Mouse (Mus musculus): Measurements from ENCODE around the gene Midn. TPM values are rescaled to one million over a fixed set of nuclear protein-coding genes. Genes with fewer than 3 reads are reported as not detected.

Gene Midn
- polyA plus RNA-seq, 1 experiment from 2014 or later = 15.7 TPM

- no peak overlapping the region for H3K9ac ChIP-seq
- H3K9me3 ChIP-seq = no peaks in the 10 kb centered on the region
- ATAC-seq (ENCODE audit: extremely low read depth, insufficient number of reproducible peaks, low FRiP score, low TSS enrichment) = no peak
- H3K4me1 ChIP-seq = peaks cover 9% of the 10 kb centered on the region
- no peak overlapping the region for H3K27ac ChIP-seq (replicated peaks)
- H3K4me3 ChIP-seq = no peak overlapping the region
- H3K27me3 ChIP-seq (replicated peaks) = peaks cover 31% of the 10 kb centered on the region
- H3K4me2 ChIP-seq = no peak overlapping the region
- WGBS = 71% methylated on average over 10 of the region's 10 CpGs
- H3K36me3 ChIP-seq = no peaks in the 10 kb centered on the region
Observed at GRCm38 (mm10) chr10:80207676-80208075, 59.6 kb downstream of the Midn start.

Other genes with a start within 250 kb of the Midn start
- 41.8 and 42.1 TPM in 2 replicates for gene Med16, start 239.3 kb upstream of the Midn start, polyA plus RNA-seq (2015; fragmentation: Nextera tagmentation; extraction: Ambion mirVana)
- gene Gm26602, start 237.4 kb upstream of the Midn start, polyA plus RNA-seq (2015; fragmentation: Nextera tagmentation; extraction: Ambion mirVana) = 1.7 TPM in 1 of 2 replicates, not detected in the other
- 0.60 and 0.67 TPM in 2 replicates for gene Kiss1r, start 231.3 kb upstream of the Midn start, polyA plus RNA-seq (2015; fragmentation: Nextera tagmentation; extraction: Ambion mirVana)
- gene R3hdm4, start 227.1 kb upstream of the Midn start, polyA plus RNA-seq (2015; fragmentation: Nextera tagmentation; extraction: Ambion mirVana) = 95.6 and 100 TPM in 2 replicates
- 3.4 and 4.2 TPM in 2 replicates for gene Arid3a, start 221.2 kb upstream of the Midn start, polyA plus RNA-seq (2015; fragmentation: Nextera tagmentation; extraction: Ambion mirVana)
- gene Wdr18, start 188.1 kb upstream of the Midn start, polyA plus RNA-seq (2015; fragmentation: Nextera tagmentation; extraction: Ambion mirVana) = 72.4 and 80.9 TPM in 2 replicates
- gene Grin3b, start 177.6 kb upstream of the Midn start, polyA plus RNA-seq (2015; fragmentation: Nextera tagmentation; extraction: Ambion mirVana) = 0.09 and 0.11 TPM in 2 replicates
- 10.6 and 12.8 TPM in 2 replicates for gene Tmem259, start 163.9 kb upstream of the Midn start, polyA plus RNA-seq (2015; fragmentation: Nextera tagmentation; extraction: Ambion mirVana)
- gene Cnn2, start 159.7 kb upstream of the Midn start, polyA plus RNA-seq (2015; fragmentation: Nextera tagmentation; extraction: Ambion mirVana) = 264 and 271 TPM in 2 replicates
- gene Abca7, start 151.8 kb upstream of the Midn start, polyA plus RNA-seq (2015; fragmentation: Nextera tagmentation; extraction: Ambion mirVana) = 2.2 and 2.6 TPM in 2 replicates
- 5.5 and 6.5 TPM in 2 replicates for gene Arhgap45, start 131.6 kb upstream of the Midn start, polyA plus RNA-seq (2015; fragmentation: Nextera tagmentation; extraction: Ambion mirVana)
- 149 and 154 TPM in 2 replicates for gene Polr2e, start 108.5 kb upstream of the Midn start, polyA plus RNA-seq (2015; fragmentation: Nextera tagmentation; extraction: Ambion mirVana)
- 691 and 741 TPM in 2 replicates for gene Gpx4, start 101.1 kb upstream of the Midn start, polyA plus RNA-seq (2015; fragmentation: Nextera tagmentation; extraction: Ambion mirVana)
- gene Sbno2, start 42.7 kb upstream of the Midn start, polyA plus RNA-seq (2015; fragmentation: Nextera tagmentation; extraction: Ambion mirVana) = 9.1 and 10.1 TPM in 2 replicates
- gene Stk11, start 32.5 kb upstream of the Midn start, polyA plus RNA-seq (2015; fragmentation: Nextera tagmentation; extraction: Ambion mirVana) = 12.0 and 13.0 TPM in 2 replicates
- 808 and 893 TPM in 2 replicates for gene Atp5d, start 9.6 kb upstream of the Midn start, polyA plus RNA-seq (2015; fragmentation: Nextera tagmentation; extraction: Ambion mirVana)
- 1.6 and 2.5 TPM in 2 replicates for gene Cbarp, start 7.4 kb upstream of the Midn start, polyA plus RNA-seq (2015; fragmentation: Nextera tagmentation; extraction: Ambion mirVana)
- gene Cirbp, start 17.7 kb downstream of the Midn start, polyA plus RNA-seq (2015; fragmentation: Nextera tagmentation; extraction: Ambion mirVana) = 87.9 and 96.4 TPM in 2 replicates
- gene 1600002K03Rik, start 24.7 kb downstream of the Midn start, polyA plus RNA-seq (2015; fragmentation: Nextera tagmentation; extraction: Ambion mirVana) = 10.4 and 13.1 TPM in 2 replicates
- gene Efna2, start 31.2 kb downstream of the Midn start, polyA plus RNA-seq (2015; fragmentation: Nextera tagmentation; extraction: Ambion mirVana) = 8.5 and 10.6 TPM in 2 replicates
- gene Mum1, start 78.2 kb downstream of the Midn start, polyA plus RNA-seq (2015; fragmentation: Nextera tagmentation; extraction: Ambion mirVana) = 41.7 and 43.7 TPM in 2 replicates
- gene Ndufs7, start 100.8 kb downstream of the Midn start, polyA plus RNA-seq (2015; fragmentation: Nextera tagmentation; extraction: Ambion mirVana) = 527 and 606 TPM in 2 replicates
- 53.3 and 62.1 TPM in 2 replicates for gene Gamt, start 112.7 kb downstream of the Midn start, polyA plus RNA-seq (2015; fragmentation: Nextera tagmentation; extraction: Ambion mirVana)
- gene Dazap1, start 113.2 kb downstream of the Midn start, polyA plus RNA-seq (2015; fragmentation: Nextera tagmentation; extraction: Ambion mirVana) = 36.4 and 37.9 TPM in 2 replicates
- 621 and 687 TPM in 2 replicates for gene Rps15, start 144.2 kb downstream of the Midn start, polyA plus RNA-seq (2015; fragmentation: Nextera tagmentation; extraction: Ambion mirVana)
- gene Apc2, start 147.7 kb downstream of the Midn start, polyA plus RNA-seq (2015; fragmentation: Nextera tagmentation; extraction: Ambion mirVana) = 0.90 and 0.94 TPM in 2 replicates
- 36.0 and 36.6 TPM in 2 replicates for gene 2310011J03Rik, start 172.3 kb downstream of the Midn start, polyA plus RNA-seq (2015; fragmentation: Nextera tagmentation; extraction: Ambion mirVana)
- 1.8 and 2.1 TPM in 2 replicates for gene Pcsk4, start 181.2 kb downstream of the Midn start, polyA plus RNA-seq (2015; fragmentation: Nextera tagmentation; extraction: Ambion mirVana)
- gene Reep6, start 181.7 kb downstream of the Midn start, polyA plus RNA-seq (2015; fragmentation: Nextera tagmentation; extraction: Ambion mirVana) = 2.6 and 4.4 TPM in 2 replicates
- 6.5 and 8.3 TPM in 2 replicates for gene Adamtsl5, start 200.1 kb downstream of the Midn start, polyA plus RNA-seq (2015; fragmentation: Nextera tagmentation; extraction: Ambion mirVana)
- gene Plk5, start 208.2 kb downstream of the Midn start, polyA plus RNA-seq (2015; fragmentation: Nextera tagmentation; extraction: Ambion mirVana) = not detected in 2 replicates
- gene Mex3d, start 239.4 kb downstream of the Midn start, polyA plus RNA-seq (2015; fragmentation: Nextera tagmentation; extraction: Ambion mirVana) = 3.8 and 4.5 TPM in 2 replicates